Mouse (Mus musculus): ENCODE results near the gene Limch1.

GRCm38 (mm10) chr5:66822500-66823205 lies 77.0 kb downstream of the Limch1 start:
- no peak for TF ChIP-seq CTCF (IDR thresholded peaks at IDR 0.05; ENCODE audit: low read depth, low read length)
- no peak for TF ChIP-seq POLR2A (IDR thresholded peaks at IDR 0.05; ENCODE audit: borderline replicate concordance, low read depth, low read length)

Data from bone marrow macrophage, adult 2 months (primary cell).